ENCODE assay signal across 11 mouse cellular contexts in genomic region chr4:124203736-124204135, GRCm38 (mm10).
DNase-seq lines count a peak whose midpoint lies in the region; ATAC-seq and TF ChIP-seq lines count a peak whose summit lies in the region.
"Had no signal": no experiment of that assay in that cellular context is flagged by ENCODE, and none has a peak within 500 bp of the region (broad histone marks: within the 10 kb centered on the region; RNA-seq: fewer than 3 reads in every experiment).

No protein-coding gene starts in this region.

- no peaks in the 10 kb centered on the region for H3K36me3 ChIP-seq in embryonic facial prominence, embryonic 11.5 days (replicated peaks; ENCODE audit: control insufficient read depth, insufficient read depth, low read depth, low read length)
- H3K36me3 ChIP-seq in embryonic facial prominence, embryonic 10.5 days (replicated peaks): no peaks in the 10 kb centered on the region
- H3K36me3 ChIP-seq in liver, adult 2 months (ENCODE audit: control insufficient read depth, insufficient read depth, low read length): no peaks in the 10 kb centered on the region
- H3K36me3 ChIP-seq in liver, embryonic 12.5 days: no peaks in the 10 kb centered on the region
- no peaks in the 10 kb centered on the region for H3K36me3 ChIP-seq in forebrain, embryonic 13.5 days (ENCODE audit: poor library complexity, severe bottlenecking)
- H3K36me3 ChIP-seq: embryonic facial prominence, embryonic 12.5 days; liver, embryonic 13.5 days; stomach, embryonic 15.5 days had no signal

- WGBS in embryonic facial prominence, embryonic 11.5 days: 77% methylated on average over 2 of the region's 2 CpGs
- WGBS in embryonic facial prominence, embryonic 10.5 days: 79% methylated on average over 2 of the region's 2 CpGs
- 76% methylated on average over 2 of the region's 2 CpGs for WGBS in liver, adult 2 months
- 57% methylated on average over 2 of the region's 2 CpGs for WGBS in liver, embryonic 12.5 days (ENCODE audit: insufficient replicate concordance)
- WGBS in forebrain, embryonic 13.5 days: 68% methylated on average over 2 of the region's 2 CpGs

- no peak overlapping the region for H3K27ac ChIP-seq in embryonic facial prominence, embryonic 11.5 days (replicated peaks; ENCODE audit: low read depth, low read length)
- H3K27ac ChIP-seq in embryonic facial prominence, embryonic 10.5 days (replicated peaks): no peak overlapping the region
- H3K27ac ChIP-seq in liver, adult 2 months (replicated peaks; ENCODE audit: insufficient read depth, low read depth, low read length): no peak overlapping the region
- H3K27ac ChIP-seq in liver, embryonic 12.5 days: no peak overlapping the region
- no peak overlapping the region for H3K27ac ChIP-seq in forebrain, embryonic 13.5 days
- H3K27ac ChIP-seq: embryonic facial prominence, embryonic 12.5 days; liver, embryonic 13.5 days; stomach, embryonic 15.5 days had no signal

- no peak; the same call in 1 of the 2 replicates for TF ChIP-seq CTCF in liver, adult 2 months (IDR thresholded peaks at IDR 0.05; ENCODE audit: low read depth, low read length)

- ATAC-seq in embryonic facial prominence, embryonic 11.5 days (replicated peaks; ENCODE audit: insufficient number of reproducible peaks, low FRiP score, low TSS enrichment, low read depth): no peak
- no peak for ATAC-seq in liver, embryonic 12.5 days
- no peak for ATAC-seq in forebrain, embryonic 13.5 days

- peak; percentile 24 for DNase-seq in embryonic facial prominence, embryonic 11.5 days (ENCODE audit: low spot score)
- DNase-seq in embryonic facial prominence, embryonic 10.5 days (ENCODE audit: low spot score): no peak
- DNase-seq in liver, adult 2 months (ENCODE audit: extremely low read depth, low read depth, low spot score): peak; percentile 18
- peak; percentile 66 for DNase-seq in R1 (ENCODE audit: low read depth, low spot score)
- peak; percentile 2 for DNase-seq in naive thymus-derived CD4-positive, alpha-beta T cell, adult 2 months (ENCODE audit: low read depth)
- DNase-seq in heart, adult 9 months (ENCODE audit: low spot score in 2 of 2): no peak
- DNase-seq: liver, embryonic 13.5 days had no signal

- H3K79me2 ChIP-seq in liver, adult 2 months (ENCODE audit: control insufficient read depth, insufficient read depth, low read length): no peaks in the 10 kb centered on the region

- H3K27me3 ChIP-seq in embryonic facial prominence, embryonic 11.5 days (ENCODE audit: control insufficient read depth, insufficient read depth, low read length): peaks cover 2% of the 10 kb centered on the region; the same call in 1 of the 2 replicates
- H3K27me3 ChIP-seq in embryonic facial prominence, embryonic 10.5 days (replicated peaks; ENCODE audit: low read depth, poor library complexity, severe bottlenecking): peaks cover 43% of the 10 kb centered on the region
- H3K27me3 ChIP-seq in liver, adult 2 months (ENCODE audit: control insufficient read depth, insufficient read depth, low read length): no peaks in the 10 kb centered on the region
- H3K27me3 ChIP-seq in liver, embryonic 12.5 days (replicated peaks): peaks cover 22% of the 10 kb centered on the region
- peaks cover 10% of the 10 kb centered on the region; the same call in 1 of the 2 replicates for H3K27me3 ChIP-seq in forebrain, embryonic 13.5 days

- no peaks in the 10 kb centered on the region for H3K4me1 ChIP-seq in embryonic facial prominence, embryonic 11.5 days (ENCODE audit: control insufficient read depth, insufficient read depth, low read length)
- peaks cover 22% of the 10 kb centered on the region for H3K4me1 ChIP-seq in embryonic facial prominence, embryonic 10.5 days
- no peaks in the 10 kb centered on the region for H3K4me1 ChIP-seq in liver, adult 2 months (ENCODE audit: control insufficient read depth, insufficient read depth, low read length)
- no peaks in the 10 kb centered on the region for H3K4me1 ChIP-seq in liver, embryonic 12.5 days
- peaks cover 23% of the 10 kb centered on the region for H3K4me1 ChIP-seq in forebrain, embryonic 13.5 days
- H3K4me1 ChIP-seq: liver, embryonic 13.5 days; stomach, embryonic 15.5 days had no signal

- H3K9me3 ChIP-seq in embryonic facial prominence, embryonic 11.5 days (replicated peaks; ENCODE audit: control insufficient read depth, low read length): no peaks in the 10 kb centered on the region; the same call in 1 of the 2 replicates
- peaks cover 7% of the 10 kb centered on the region; the same call in 1 of the 2 replicates for H3K9me3 ChIP-seq in embryonic facial prominence, embryonic 10.5 days
- no peaks in the 10 kb centered on the region for H3K9me3 ChIP-seq in liver, embryonic 12.5 days (replicated peaks)
- no peaks in the 10 kb centered on the region for H3K9me3 ChIP-seq in forebrain, embryonic 13.5 days (replicated peaks)
- H3K9me3 ChIP-seq: embryonic facial prominence, embryonic 12.5 days; liver, embryonic 13.5 days; stomach, embryonic 15.5 days had no signal

- no peak for TF ChIP-seq POLR2A in liver, adult 2 months (IDR thresholded peaks at IDR 0.05; ENCODE audit: extremely low read depth, insufficient read depth, low read length)

- H3K9ac ChIP-seq in embryonic facial prominence, embryonic 11.5 days (replicated peaks; ENCODE audit: low read length): no peak overlapping the region
- H3K9ac ChIP-seq in liver, adult 2 months (ENCODE audit: low read depth, low read length): no peak overlapping the region
- H3K9ac ChIP-seq in liver, embryonic 12.5 days: no peak overlapping the region
- no peak overlapping the region for H3K9ac ChIP-seq in forebrain, embryonic 13.5 days
- H3K9ac ChIP-seq: embryonic facial prominence, embryonic 12.5 days; liver, embryonic 13.5 days; stomach, embryonic 15.5 days had no signal

- no peak overlapping the region for H3K4me3 ChIP-seq in embryonic facial prominence, embryonic 11.5 days (ENCODE audit: low read depth, low read length)
- H3K4me3 ChIP-seq in embryonic facial prominence, embryonic 10.5 days: no peak overlapping the region
- no peak overlapping the region for H3K4me3 ChIP-seq in liver, adult 2 months (ENCODE audit: insufficient read depth, low read depth, low read length)
- no peak overlapping the region for H3K4me3 ChIP-seq in liver, embryonic 12.5 days
- no peak overlapping the region for H3K4me3 ChIP-seq in forebrain, embryonic 13.5 days
- H3K4me3 ChIP-seq: embryonic facial prominence, embryonic 12.5 days; liver, embryonic 13.5 days; stomach, embryonic 15.5 days had no signal

- H3K4me2 ChIP-seq in embryonic facial prominence, embryonic 11.5 days (ENCODE audit: low read depth, low read length): no peak overlapping the region
- H3K4me2 ChIP-seq in liver, embryonic 12.5 days: no peak overlapping the region
- no peak overlapping the region for H3K4me2 ChIP-seq in forebrain, embryonic 13.5 days
- H3K4me2 ChIP-seq: embryonic facial prominence, embryonic 12.5 days; liver, embryonic 13.5 days; stomach, embryonic 15.5 days had no signal

Comparison
In these comparisons a context has a peak if more than half of its experiments do, and no peak if none do; other contexts are left out.
1. DNase-seq: peak in embryonic facial prominence, embryonic 11.5 days (single experiment), liver, adult 2 months (single experiment), R1 (single experiment) and naive thymus-derived CD4-positive, alpha-beta T cell, adult 2 months (single experiment); none in embryonic facial prominence, embryonic 10.5 days (single experiment) and heart, adult 9 months (0 of 2).